Mouse (Mus musculus) colon, adult 2 months (tissue): ENCODE results near the gene Gng2. TPM values are rescaled to one million over a fixed set of nuclear protein-coding genes. Genes with fewer than 3 reads are reported as not detected.

Experiments
- polyA plus RNA-seq: library from polyadenylated mRNA; depleted of rRNA; stranded (reverse); fragments of >200 nt; gene quantifications from 2 replicates; pipeline ENCODE4 v1.2.3, GENCODE M21; 2012; rRNA removed

Gene Gng2
- polyA plus RNA-seq = 9.3 and 10.3 TPM in 2 replicates

DNA sequence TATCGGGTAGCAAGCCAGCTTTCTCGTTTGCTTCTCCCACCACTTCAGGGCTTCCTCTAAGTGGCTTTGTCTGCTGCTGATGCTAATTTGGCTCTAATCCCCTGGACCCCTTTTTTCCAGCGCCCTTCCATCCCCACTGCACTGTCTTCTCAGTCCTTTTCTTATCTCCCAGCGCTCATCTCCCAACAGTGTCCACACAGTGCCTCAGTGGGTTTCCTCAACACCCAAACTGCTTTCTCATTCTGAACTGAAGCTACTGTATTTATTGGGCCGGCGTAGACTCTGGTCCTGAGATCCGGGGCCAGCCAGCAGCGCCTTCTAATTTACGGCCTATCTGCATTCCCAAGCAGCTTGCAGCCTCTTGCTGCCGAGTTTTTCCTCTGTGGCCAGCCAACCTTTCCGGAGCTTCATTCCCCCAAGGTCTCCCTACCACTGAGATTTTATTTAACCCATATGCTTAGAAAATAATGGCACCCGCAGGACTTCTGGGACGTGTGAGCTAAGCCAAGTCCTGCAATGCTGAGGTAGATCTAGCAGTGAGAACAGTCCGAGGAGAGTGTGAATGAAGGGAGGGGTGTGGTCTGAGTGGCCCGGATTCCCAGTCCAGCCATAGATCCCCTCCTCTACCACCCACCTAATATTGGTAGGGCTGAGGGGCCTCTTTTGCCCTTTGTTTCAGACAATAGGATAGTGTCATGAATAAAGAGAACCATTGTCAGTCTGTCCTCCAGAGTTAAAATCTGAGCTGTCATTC lies at the start of gene Gng2:
Gene Gng2 (minus strand): TSS at position 357 of the 754 bp plus-strand sequence.

DNA sequence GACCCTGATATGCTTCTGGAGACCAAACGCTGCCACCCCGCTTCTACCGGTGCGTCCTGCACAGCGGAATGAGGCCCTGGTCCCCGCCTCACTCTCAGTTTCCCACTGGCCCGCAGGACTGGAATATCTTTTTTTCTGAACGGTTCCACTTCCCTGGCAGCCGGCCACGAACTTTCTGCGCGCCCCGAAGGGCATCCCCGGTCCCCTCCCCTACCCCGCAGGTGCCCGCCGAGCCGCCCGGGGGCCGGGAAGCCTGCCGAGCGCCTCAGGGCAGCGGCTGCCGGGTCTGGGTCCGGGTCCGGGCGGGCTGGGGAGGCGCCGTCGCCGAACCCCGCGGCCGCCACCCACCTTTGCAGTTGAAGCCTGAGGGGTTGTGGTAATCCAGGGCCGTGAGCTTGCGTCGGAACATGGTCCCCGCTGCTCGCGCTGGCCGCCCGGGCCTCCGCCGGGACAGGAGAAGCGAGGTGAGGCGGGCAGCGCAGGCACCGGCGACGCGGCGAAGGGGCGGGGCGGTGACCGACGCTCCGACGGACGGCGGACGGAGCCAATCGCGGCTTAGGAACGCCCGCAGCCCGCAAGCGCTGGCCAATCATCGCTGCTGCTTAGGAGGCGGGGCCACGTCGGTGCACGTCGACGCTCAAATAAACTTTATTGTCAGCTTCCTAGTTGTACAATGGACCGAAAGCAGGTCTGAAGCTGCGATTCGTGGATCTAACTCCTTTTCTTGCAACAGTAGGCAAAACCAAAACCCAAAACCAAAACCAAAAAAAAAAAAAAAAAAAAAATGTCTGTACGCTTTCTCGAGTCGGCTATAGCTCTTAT lies 153.9 kb downstream of the Gng2 start, which contains the start of gene Rtraf:
Gene Rtraf (minus strand): TSS at position 504 of the 822 bp plus-strand sequence.

Other genes with a start within 250 kb of the Gng2 start
- 6.7 and 9.8 TPM in 2 replicates for gene Nid2, start 226.4 kb downstream of the Gng2 start, polyA plus RNA-seq
- 19.3 and 22.0 TPM in 2 replicates for gene Rtraf, start 153.8 kb downstream of the Gng2 start, polyA plus RNA-seq
- 15.1 and 15.6 TPM in 2 replicates for gene Saysd1, start 160.9 kb upstream of the Gng2 start, polyA plus RNA-seq
- gene Kcnk5, start 204.2 kb upstream of the Gng2 start, polyA plus RNA-seq = 53.2 and 57.7 TPM in 2 replicates